Mouse (Mus musculus): ENCODE measurements at regions not wholly inside any gene's neighbourhood (a gene's known extent, or its start where the extent isn't known, plus 50 kb on each side); places are given as distances from the start of the nearest gene placed in this dataset.

DNA sequence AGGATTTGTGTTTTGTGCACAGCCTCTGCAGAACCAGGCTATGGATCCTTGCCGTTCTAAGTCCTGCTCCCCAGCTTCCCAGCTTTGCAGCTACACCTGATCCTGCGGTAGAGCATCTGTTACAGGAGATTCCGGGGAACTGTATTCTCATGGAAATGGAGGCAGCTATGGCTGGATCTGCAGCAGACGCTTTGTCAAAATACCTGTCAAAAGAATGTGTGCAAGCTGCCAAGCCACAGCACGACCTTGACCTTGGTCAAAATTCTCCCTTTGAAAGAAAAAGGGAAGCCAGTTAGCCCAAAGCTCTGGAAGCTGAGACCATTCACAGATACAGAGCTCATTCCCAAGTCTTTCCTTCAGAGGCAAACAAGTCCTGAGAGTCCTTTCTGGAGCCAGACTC, 255.3 kb downstream of the Med13l start:
- DNase-seq (ENCODE audit: low read depth, low spot score): peak; percentile 20

DNA sequence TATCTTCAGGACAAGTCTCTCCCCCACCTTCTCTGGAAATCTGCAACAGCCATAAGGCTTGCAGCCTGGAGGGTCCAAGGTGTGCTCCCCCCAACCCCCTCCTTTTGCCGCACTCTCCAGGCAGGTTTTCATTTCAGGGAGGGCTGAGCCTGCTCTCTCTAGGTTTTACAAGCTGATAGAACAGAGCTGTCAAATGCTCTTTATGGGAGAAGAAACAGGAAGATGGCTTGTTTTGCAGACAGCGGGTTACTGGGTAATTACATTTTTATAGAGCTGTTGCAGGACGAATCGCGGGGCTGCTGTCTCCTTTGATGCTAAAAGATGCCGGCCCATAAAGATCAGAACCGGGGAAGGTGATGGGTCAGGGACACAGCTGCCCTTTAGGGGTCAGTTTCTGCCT, 257.8 kb downstream of the Med13l start:
- DNase-seq (ENCODE audit: low read depth, low spot score): no peak

DNA sequence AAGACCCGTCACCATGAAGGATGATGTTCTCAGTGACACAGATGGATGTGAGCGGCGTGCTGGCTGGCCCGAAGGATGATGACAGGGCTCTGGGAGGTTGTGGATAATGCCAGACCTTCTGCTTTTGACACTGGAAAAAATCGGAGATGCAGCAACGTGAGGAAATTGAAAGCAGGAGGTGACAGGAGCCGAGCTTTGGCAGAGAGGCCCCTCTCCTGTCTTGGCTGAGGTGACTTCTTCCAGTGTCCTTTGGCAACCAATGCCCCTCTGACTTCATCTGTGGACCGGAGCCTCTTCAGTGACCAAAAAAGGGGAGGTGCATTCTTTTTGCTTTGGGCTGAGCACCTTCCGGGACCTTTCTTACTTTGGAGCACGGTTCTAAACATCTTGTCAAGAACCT, 264.3 kb downstream of the Med13l start:
- DNase-seq (ENCODE audit: low read depth, low spot score): no peak

DNA sequence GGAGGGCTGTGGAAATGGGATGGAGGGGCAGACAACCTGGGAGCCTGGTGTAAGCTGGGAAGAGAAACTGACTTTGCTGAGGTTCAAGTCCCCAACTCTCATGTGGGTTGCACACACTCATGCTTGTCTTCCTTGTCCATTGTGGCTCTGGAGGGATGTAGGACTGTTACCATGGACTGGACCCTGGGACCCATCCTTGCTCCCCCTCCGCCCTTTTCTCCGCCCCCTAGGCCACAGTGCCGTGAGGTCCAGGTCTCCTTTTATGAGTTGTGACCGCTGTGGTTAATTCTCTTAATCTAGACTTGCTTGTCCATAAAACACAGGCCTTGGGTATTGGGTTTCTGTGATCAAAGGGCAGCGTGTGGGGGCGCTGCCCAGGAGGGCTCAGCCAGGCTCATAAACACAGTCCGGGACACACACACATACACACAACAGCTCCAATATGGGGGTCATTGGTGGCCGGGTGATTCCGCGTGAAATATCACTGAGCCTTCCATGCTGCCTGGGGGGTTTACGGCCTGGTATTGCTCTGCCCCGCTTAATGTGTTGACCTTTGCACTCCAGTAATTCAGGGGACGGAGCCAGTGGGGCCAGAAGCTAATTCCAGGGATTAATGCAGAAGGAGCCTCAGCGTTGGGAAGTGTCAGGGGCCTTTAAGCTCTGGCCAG, 268.7 kb downstream of the Med13l start:
- DNase-seq (ENCODE audit: low read depth, low spot score): no peak

- DNase-seq (ENCODE audit: low read depth, low spot score): no peak
Measured at GRCm38 (mm10) chr5:118832701-118833100, 272.2 kb downstream of the Med13l start.

DNA sequence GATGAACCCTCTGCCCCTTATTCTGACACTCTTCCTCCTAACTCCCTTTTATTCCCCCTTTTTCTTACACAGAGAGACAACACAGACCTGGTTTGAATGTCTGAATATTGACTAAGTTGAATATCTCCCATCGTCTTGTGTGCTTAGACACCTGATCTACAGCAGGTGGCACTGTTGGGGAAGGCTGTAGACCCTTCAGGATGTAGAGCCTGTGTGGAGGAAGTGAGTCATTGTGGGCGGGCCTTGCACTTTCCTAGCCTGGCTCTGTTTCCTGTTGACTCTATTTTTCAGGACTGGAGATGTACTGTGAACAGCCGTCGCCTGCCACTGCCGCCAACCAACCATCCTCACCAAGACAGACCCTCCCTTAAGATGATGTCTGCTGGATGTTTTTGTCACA, 273.6 kb downstream of the Med13l start:
- no peak for DNase-seq (ENCODE audit: low read depth, low spot score)

DNA sequence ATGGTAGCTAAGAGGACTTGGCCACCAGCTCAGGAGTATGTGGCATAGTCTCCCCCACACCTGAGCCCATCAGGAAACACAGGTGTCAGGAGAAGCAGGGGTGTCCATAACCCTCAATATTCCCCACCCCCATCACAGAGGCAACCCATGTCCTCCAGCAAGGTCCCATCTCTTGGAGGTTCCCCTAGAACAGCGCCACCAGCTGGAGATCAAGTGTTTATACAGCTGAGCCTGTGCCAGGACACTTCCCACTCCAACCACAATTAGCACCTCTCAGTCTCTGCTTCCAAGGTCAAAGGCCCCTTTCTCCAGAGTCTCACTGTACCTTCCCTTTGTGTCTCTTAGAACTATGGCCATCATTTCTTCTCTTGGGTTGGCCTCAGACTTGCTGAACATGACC, 276.5 kb downstream of the Med13l start:
- no peak for DNase-seq (ENCODE audit: low read depth, low spot score)

DNA sequence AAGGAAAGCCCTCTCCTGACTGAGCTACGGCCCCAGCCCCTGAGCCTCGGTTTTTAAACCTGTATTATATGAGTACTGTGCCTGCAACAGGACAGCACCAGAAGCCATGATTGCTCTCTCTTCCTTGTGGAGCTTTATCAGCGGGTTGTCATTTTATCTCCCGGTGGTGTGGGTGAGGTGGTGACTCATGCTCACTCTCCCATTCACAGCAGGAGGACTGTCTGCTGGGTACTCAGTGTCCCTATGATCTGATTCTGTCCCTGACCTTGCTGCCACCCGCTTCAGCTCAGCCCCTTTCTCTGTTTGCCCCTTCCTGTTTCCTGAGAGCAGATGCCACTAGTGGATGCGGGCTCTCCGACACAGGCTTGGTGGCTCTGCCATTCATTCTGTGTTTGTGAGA, 277.9 kb downstream of the Med13l start:
- no peak for DNase-seq (ENCODE audit: low read depth, low spot score)

DNA sequence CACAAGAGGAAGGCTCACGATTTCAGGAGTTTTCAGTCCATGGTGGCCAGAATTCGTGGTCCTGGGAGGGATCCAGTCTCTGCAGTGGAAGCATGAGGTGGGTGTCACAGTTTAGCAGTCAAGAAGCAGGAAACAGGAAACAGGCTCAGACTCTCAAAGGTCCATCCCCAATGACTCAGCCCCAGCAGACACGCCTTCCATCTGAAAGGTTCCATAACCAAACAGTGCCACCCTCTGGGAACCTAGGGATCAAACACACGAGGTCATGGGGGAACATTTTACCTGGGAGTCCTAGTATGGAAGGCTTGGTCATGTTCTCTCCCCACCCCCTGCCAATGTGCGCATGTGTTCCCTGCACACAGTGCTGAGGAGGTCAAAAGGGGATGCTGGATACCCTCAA, 279.4 kb downstream of the Med13l start:
- no peak for DNase-seq (ENCODE audit: low read depth, low spot score)

DNA sequence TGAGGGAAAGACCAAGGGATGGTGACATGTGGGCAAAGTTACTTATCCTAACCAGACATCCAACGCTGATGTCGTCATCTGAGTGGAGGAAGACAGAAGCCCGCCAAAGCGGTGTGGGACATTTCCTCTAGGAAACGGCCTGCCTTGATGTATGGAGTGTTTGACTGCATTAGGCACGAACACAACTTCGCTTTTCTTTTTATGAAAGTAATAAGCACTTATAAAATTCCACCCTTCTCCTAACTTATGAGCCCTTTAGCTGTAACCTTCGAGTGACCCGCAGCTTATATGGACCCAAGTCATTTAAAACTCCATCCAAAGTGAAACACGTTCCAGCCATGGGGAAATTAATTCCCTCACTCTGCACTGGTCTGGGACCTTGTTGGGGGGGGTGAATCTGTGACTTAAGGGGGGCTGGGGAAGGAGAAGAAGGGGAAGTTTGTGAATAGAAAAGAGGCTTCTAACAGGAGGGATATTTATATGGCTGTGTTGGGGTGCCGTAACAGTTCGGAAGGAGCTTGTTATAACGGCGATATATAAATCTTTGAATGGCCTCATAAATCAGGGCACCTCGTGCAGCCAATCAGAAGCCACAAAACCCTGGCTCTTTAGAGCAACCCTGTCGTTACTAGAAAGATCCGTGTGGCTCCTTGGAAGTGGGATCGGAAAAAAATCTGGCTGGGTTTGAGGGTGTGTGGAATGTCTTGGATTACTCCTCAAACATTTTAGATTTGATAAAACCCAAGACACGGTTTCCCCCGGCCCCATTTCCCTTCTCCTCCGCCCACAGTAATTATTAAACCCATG, 280.9 kb downstream of the Med13l start:
- DNase-seq (ENCODE audit: low read depth, low spot score): no peak

DNA sequence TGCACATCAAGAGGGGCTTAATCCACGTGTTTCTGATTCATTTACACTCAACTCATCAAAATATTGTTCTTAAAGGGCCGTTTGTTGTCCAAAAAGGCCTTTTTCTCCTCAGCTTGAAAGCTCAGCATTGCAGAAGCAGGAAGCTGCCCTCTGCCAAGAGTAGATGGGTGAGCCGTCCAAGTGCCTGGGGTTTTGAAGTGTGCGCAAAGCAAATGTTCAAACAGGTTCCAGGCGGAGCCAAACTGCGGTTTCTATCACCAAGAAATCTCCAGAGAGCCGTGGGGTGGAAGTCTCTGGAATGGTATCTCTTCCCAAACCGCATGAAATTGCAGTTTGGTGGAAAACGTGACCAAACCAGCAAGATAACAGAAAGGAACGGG, 281.5 kb downstream of the Med13l start:
- DNase-seq (ENCODE audit: low read depth, low spot score): no peak

DNA sequence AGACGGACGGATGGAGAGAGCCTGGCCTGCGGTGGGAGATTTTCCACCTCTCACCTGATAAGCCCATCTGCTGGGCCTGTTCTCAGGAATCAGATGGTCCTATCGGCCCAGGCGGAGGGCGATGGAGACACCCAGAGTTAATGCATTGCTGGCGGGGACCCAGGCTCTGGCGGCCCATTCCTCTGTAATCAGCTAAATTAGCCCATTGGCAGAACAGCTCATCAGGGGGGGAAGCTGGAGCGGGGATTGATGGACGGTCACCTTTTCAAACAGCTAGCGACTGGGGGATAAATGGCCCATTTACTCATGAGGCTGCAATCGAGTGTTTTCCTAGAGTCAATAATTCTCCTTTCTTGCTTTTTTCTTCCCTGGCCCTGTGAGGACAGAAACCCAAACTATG, 296.5 kb downstream of the Med13l start:
- no peak for DNase-seq (ENCODE audit: low read depth, low spot score)

- DNase-seq (ENCODE audit: low read depth, low spot score): no peak
Measured at GRCm38 (mm10) chr5:118861143-118861847, 300.8 kb downstream of the Med13l start.

- DNase-seq (ENCODE audit: low read depth, low spot score): no peak
Measured at GRCm38 (mm10) chr5:118867511-118867910, 307.0 kb downstream of the Med13l start.

DNA sequence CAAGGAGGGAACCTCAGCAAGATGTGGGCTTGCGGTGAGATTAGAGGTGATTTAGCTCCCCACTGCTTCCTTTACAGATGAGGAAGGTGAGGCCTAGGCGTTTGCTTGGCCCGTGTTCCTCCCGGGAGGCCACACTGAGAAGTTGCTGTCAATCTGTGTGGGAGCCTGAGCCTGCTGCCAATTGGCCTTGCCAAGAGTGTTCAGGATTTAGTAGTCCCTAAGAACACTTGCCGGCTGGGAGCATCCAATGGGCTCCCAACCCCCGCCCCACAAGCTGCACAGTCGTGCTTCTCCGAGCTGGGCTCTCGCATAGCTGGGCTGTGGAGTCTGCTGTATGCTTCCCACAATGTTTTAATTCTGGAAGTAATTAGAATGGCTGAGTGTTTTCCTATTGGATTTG, 308.9 kb downstream of the Med13l start:
- DNase-seq (ENCODE audit: low read depth, low spot score): no peak

DNA sequence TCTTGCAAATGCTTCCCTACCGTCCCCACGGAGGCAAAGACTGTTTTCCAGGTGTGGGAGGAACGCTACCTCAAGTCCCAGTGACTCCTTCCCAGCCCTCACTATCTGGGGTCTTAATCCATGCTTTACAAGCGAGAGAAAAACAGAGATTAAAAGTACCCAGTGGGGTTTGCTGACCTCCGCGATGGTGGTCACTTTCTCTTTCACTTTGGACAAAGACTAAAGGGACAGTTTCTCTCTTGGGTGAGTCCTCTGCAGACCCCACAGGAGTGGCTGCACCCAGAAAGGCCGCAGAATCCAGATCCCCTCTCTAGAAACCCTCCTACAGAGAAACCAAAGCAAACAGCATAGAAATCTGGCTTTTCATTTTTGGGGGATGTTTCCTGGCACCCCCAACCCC, 313.4 kb downstream of the Med13l start:
- DNase-seq (ENCODE audit: low read depth, low spot score): no peak

GRCm38 (mm10) chr5:118875096-118875637, 314.7 kb downstream of the Med13l start:
- no peak for DNase-seq (ENCODE audit: low read depth, low spot score)

GRCm38 (mm10) chr5:118876586-118877312, 316.3 kb downstream of the Med13l start:
- no peak for DNase-seq (ENCODE audit: low read depth, low spot score)

DNA sequence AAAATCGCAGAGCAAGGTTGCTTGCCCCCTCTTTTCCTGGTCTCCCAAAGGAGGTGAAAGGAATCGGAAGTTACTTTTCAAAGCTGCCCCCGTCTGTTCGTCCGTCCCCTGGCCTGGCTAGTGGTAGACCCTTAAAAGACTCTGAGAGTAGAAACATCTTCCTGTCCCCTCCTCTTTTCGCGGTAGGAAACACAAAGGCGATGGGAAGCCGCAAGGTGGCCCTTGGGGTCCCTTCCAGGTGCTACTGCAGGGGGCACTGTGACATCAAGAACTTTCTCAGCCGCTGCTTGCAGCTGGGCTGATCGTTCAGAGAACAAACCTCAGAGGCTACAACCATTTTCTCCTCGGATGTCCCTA, 316.8 kb downstream of the Med13l start:
- peak; percentile 29 for DNase-seq (ENCODE audit: low read depth, low spot score)

DNA sequence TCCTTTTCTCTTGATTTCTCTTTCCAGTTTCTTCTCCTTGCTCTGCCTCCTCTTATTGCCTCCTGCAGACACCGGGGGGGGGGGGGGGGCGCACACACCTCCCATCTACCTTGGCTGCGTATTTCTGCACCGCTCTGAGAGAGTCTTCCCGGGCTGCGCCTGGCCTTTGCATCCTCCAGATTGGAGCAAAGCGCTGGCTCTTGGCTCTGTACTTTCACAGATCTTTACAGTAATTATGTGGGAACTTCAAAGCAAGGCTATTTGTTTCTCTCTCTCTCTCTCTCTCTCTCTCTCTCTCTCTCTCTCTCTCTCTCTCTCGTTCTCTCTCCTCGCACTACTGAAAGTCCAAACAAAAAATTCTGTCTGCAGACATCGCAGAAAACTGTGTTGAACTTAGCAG, 317.4 kb downstream of the Med13l start:
- no peak for DNase-seq (ENCODE audit: low read depth, low spot score)

DNA sequence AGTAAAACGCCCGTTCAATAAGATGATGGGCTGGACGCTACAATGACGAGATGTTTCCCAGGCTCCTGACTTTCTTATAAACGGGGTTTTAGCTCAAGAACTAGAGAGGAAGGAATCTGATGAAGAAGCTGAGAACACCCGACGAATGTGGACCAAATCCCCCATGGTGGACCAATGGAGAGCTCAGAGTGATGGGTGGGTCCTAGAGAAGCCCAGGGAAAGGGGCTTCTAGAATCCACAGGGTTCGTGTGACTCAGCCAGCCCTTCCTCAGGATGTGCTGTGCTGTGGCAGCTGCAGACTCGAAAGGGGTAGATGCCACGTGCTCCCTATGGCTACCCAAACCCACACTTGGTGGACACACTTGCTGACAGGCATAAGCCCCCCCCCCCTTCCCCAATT, 318.2 kb downstream of the Med13l start:
- DNase-seq (ENCODE audit: low read depth, low spot score): no peak

Measured in WW6 (cell line).